Comparison of ENCODE assay signal across 15 mouse cellular contexts in genomic region chr1:183188115-183189013, GRCm38 (mm10). TPM values are rescaled to one million over a fixed set of nuclear protein-coding genes. Genes with fewer than 3 reads are reported as not detected.
A peak's percentile ranks its signal among the peaks of the same experiment; 100 is the strongest.
DNase-seq lines count a peak whose midpoint lies in the region; ATAC-seq lines count a peak whose summit lies in the region.
"Had no signal": no experiment of that assay in that cellular context is flagged by ENCODE, and none has a peak within 500 bp of the region (broad histone marks: within the 10 kb centered on the region; RNA-seq: fewer than 3 reads in every experiment).

No protein-coding gene starts in this region.

- H3K9ac ChIP-seq in embryonic facial prominence, embryonic 12.5 days = no peak overlapping the region
- H3K9ac ChIP-seq in heart, embryonic 12.5 days = no peak overlapping the region
- H3K9ac ChIP-seq in limb, embryonic 13.5 days = 0 out of 2 replicates have a peak overlapping the region, but pooled peaks have one; percentile 25
- H3K9ac ChIP-seq: liver, embryonic 13.5 days; neural tube, embryonic 12.5 days had no signal

- peak; percentile 91 for DNase-seq in heart, adult 11 months
- no peak for DNase-seq in heart, postnatal 25 days (ENCODE audit: low spot score)
- DNase-seq in right cerebral cortex, adult 2 months (ENCODE audit: low spot score in 2 of 2) = no peak
- DNase-seq in ovary, postnatal 14 days (ENCODE audit: low spot score) = no peak
- DNase-seq: cerebellum, adult 9-10 months; kidney, postnatal 4 days; liver, embryonic 13.5 days; thymus, adult 2 months had no signal

- ATAC-seq in embryonic facial prominence, embryonic 12.5 days (ENCODE audit: insufficient number of reproducible peaks, insufficient read depth, low FRiP score, low TSS enrichment) = no peak
- ATAC-seq in heart, embryonic 12.5 days (ENCODE audit: insufficient number of reproducible peaks, low FRiP score) = no peak
- ATAC-seq in limb, embryonic 13.5 days (ENCODE audit: low FRiP score, low read depth) = peak; percentile 60
- ATAC-seq in granulocyte monocyte progenitor cell, adult 5-6 weeks (replicated peaks; ENCODE audit: poor library complexity, severe bottlenecking) = no peak
- ATAC-seq: forebrain, embryonic 16.5 days; midbrain, embryonic 16.5 days had no signal

- H3K9me3 ChIP-seq in embryonic facial prominence, embryonic 12.5 days = no peaks in the 10 kb centered on the region
- no peaks in the 10 kb centered on the region for H3K9me3 ChIP-seq in heart, embryonic 12.5 days (replicated peaks)
- no peaks in the 10 kb centered on the region for H3K9me3 ChIP-seq in limb, embryonic 13.5 days
- H3K9me3 ChIP-seq: liver, embryonic 13.5 days; neural tube, embryonic 12.5 days had no signal

- peak overlapping the region; percentile 21; the same call in 1 of the 2 replicates for H3K4me2 ChIP-seq in embryonic facial prominence, embryonic 12.5 days (replicated peaks)
- H3K4me2 ChIP-seq in heart, embryonic 12.5 days = peak overlapping the region; percentile 38
- peak overlapping the region; percentile 36 for H3K4me2 ChIP-seq in limb, embryonic 13.5 days (replicated peaks)
- H3K4me2 ChIP-seq: liver, embryonic 13.5 days; neural tube, embryonic 12.5 days had no signal

- intact Hi-C loops in heart, postnatal 25 days (cut with DNase I) = no loop called here

- peak overlapping the region; percentile 83 for H3K27ac ChIP-seq in embryonic facial prominence, embryonic 12.5 days
- H3K27ac ChIP-seq in heart, embryonic 12.5 days (ENCODE audit: poor library complexity, severe bottlenecking) = peak overlapping the region; percentile 26; the same call in 1 of the 2 replicates
- H3K27ac ChIP-seq in limb, embryonic 13.5 days = peak overlapping the region; percentile 82
- H3K27ac ChIP-seq: liver, embryonic 13.5 days; neural tube, embryonic 12.5 days had no signal

- H3K4me3 ChIP-seq in embryonic facial prominence, embryonic 12.5 days = no peak overlapping the region
- no peak overlapping the region for H3K4me3 ChIP-seq in heart, embryonic 12.5 days
- no peak overlapping the region for H3K4me3 ChIP-seq in limb, embryonic 13.5 days
- H3K4me3 ChIP-seq: liver, embryonic 13.5 days; neural tube, embryonic 12.5 days had no signal

- no peaks in the 10 kb centered on the region for H3K36me3 ChIP-seq in embryonic facial prominence, embryonic 12.5 days
- H3K36me3 ChIP-seq in heart, embryonic 12.5 days = no peaks in the 10 kb centered on the region
- H3K36me3 ChIP-seq in limb, embryonic 13.5 days = 0 out of 2 replicates have a peak, but pooled peaks cover 7% of the 10 kb centered on the region
- H3K36me3 ChIP-seq: liver, embryonic 13.5 days; neural tube, embryonic 12.5 days had no signal

- WGBS in embryonic facial prominence, embryonic 12.5 days = 21% methylated on average over 20 of the region's 20 CpGs
- 49% methylated on average over 20 of the region's 20 CpGs for WGBS in heart, embryonic 12.5 days
- 24% methylated on average over 20 of the region's 20 CpGs for WGBS in limb, embryonic 13.5 days

- peaks cover 62% of the 10 kb centered on the region for H3K4me1 ChIP-seq in embryonic facial prominence, embryonic 12.5 days
- H3K4me1 ChIP-seq in heart, embryonic 12.5 days (replicated peaks) = peaks cover 87% of the 10 kb centered on the region
- H3K4me1 ChIP-seq in limb, embryonic 13.5 days = peaks cover 77% of the 10 kb centered on the region

- H3K27me3 ChIP-seq in embryonic facial prominence, embryonic 12.5 days = no peaks in the 10 kb centered on the region
- no peaks in the 10 kb centered on the region for H3K27me3 ChIP-seq in heart, embryonic 12.5 days (replicated peaks)
- H3K27me3 ChIP-seq in limb, embryonic 13.5 days = no peaks in the 10 kb centered on the region
- H3K27me3 ChIP-seq: liver, embryonic 13.5 days; neural tube, embryonic 12.5 days had no signal

RNA-seq across cellular contexts. Expression of gene Disp1, which starts 33.0 kb away (rescaled TPM):
- total RNA-seq in heart, postnatal 25 days (2021) = 1 to 10 TPM; 6.6 to 6.8 TPM
- polyA plus RNA-seq in embryonic facial prominence, embryonic 12.5 days (2016; fragmentation: Nextera tagmentation; extraction: Ambion mirVana) = 18.6 and 19.1 TPM in 2 replicates
- polyA plus RNA-seq in heart, embryonic 12.5 days (2016; fragmentation: Nextera tagmentation; extraction: Ambion mirVana) = 10.9 and 12.4 TPM in 2 replicates
- polyA plus RNA-seq in limb, embryonic 13.5 days (2015; fragmentation: Nextera tagmentation; extraction: Ambion mirVana) = 29.3 and 34.0 TPM in 2 replicates
- total RNA-seq in granulocyte monocyte progenitor cell, adult 5-6 weeks (2014; fragmentation: Nextera tagmentation) = 4.1 and 8.3 TPM in 2 replicates
- 6.7 and 9.9 TPM in 2 replicates for total RNA-seq in granulocyte monocyte progenitor cell, adult 5-6 weeks (2017)

Comparison
In these comparisons a context has a peak if more than half of its experiments do, and no peak if none do; other contexts are left out.
1. H3K27ac ChIP-seq: peak in every context shown above with its lines; median percentile 83 in embryonic facial prominence, embryonic 12.5 days; 82 in limb, embryonic 13.5 days; 26 in heart, embryonic 12.5 days.